Mouse (Mus musculus): ENCODE results near the gene Cenpm.

DNA sequence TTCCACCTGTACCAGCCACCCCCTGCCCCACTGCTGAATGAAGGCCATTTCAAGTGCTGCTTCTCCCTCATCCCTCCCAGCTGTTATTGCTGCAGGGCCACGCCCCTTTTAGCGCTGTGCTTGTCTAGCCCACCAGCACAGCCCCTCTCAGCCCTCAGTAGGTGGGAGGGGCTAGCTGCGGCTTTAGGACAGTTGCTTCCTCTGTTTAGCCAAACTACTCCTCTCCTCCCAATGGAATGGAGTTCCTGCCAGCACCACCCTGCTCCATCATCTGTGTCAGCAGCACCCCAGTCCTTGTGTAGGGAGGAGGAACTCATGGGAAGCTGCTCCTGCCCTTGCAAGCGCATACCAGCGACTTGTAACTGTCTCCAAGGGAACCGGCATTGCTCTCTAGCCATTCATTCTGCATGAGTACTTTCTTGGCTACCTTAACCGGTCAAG, 48.7 kb upstream of the Cenpm start:
- TF ChIP-seq POLR2A (IDR thresholded peaks at IDR 0.05; ENCODE audit: low read depth, low read length) (no peak), CTCF (IDR thresholded peaks at IDR 0.05; ENCODE audit: borderline replicate concordance, insufficient read depth, low read length) (no peak)

All from embryonic fibroblast, embryonic 13.5 days (primary cell).